Mouse (Mus musculus) embryonic fibroblast, embryonic 13.5 days (primary cell): ENCODE results near the gene Frmd4a.

Experiments
- CTCF ChIP-seq: IDR thresholded peaks from 2 replicates; pipeline ENCODE4 v1.5.1; 2011; ENCODE audit warnings: mild to moderate bottlenecking, control low read depth, low read length, moderate library complexity, borderline replicate concordance; ENCODE audit not compliant: insufficient read depth
- POLR2A ChIP-seq: IDR thresholded peaks from 2 replicates; pipeline ENCODE4 v1.6.1; 2011; ENCODE audit warnings: low read depth, mild to moderate bottlenecking, control low read depth, low read length, moderate library complexity

DNA sequence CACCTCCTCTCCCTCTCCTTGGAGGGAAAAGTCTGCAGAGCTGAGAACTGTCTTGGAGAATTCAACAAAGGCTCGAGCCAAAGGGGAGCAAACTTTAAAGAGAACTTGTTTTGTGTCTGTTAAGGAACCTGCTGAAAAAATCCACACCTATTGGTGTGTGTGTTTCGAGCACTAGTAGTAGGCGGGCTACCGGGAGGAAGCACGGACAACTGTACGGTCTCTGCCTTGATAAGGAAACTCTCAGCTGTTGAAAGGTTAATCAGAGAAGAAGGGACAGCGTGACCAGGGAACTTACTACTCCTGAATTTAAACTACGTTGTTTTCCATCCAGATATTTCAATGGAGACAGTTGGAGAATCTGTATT is 542.3 kb downstream of the Frmd4a start:
- TF ChIP-seq CTCF = no peak
- no peak for TF ChIP-seq POLR2A
